Mouse (Mus musculus) limb, embryonic 14.5 days (tissue): ENCODE results near the gene S1pr4. TPM values are rescaled to one million over a fixed set of nuclear protein-coding genes. Genes with fewer than 3 reads are reported as not detected.

Source experiments
- ATAC-seq: fragments of 200-750 bp; cut with Nextera tagmentation; 2 replicates; pipeline ENCODE4 v1.8.0; 2017; ENCODE audit warnings: low read depth, moderate number of reproducible peaks, moderate TSS enrichment; ENCODE audit not compliant: low FRiP score
- DNase-seq: peaks from one replicate; pipeline ENCODE4 v3.0.0-alpha.2; 2015; ENCODE audit warnings: low spot score
- H3K27ac ChIP-seq: fragments of 300-500 bp; sonication (generic); replicated peaks from 2 replicates; pipeline ENCODE4 v1.5.1; 2014; ENCODE audit warnings: low read depth, mild to moderate bottlenecking, low read length, moderate library complexity, mixed read lengths
- H3K27me3 ChIP-seq: fragments of 300-500 bp; sonication (generic); 2 replicates; pipeline ENCODE4 v1.6.1; 2014; ENCODE audit warnings: low read length, mixed read lengths; ENCODE audit not compliant: control insufficient read depth, insufficient read depth
- H3K36me3 ChIP-seq: fragments of 300-500 bp; sonication (generic); 2 replicates; pipeline ENCODE4 v1.6.1; 2014; ENCODE audit warnings: mild to moderate bottlenecking, low read length, moderate library complexity, mixed read lengths; ENCODE audit not compliant: control insufficient read depth, insufficient read depth
- H3K4me1 ChIP-seq: fragments of 300-500 bp; sonication (generic); 2 replicates; pipeline ENCODE4 v1.6.1; 2014; ENCODE audit warnings: antibody characterized with exemption, low read length, mixed read lengths; ENCODE audit not compliant: control insufficient read depth, insufficient read depth
- H3K4me2 ChIP-seq: fragments of 300-500 bp; sonication (generic); replicated peaks from 2 replicates; pipeline ENCODE4 v1.6.1; 2014; ENCODE audit warnings: low read depth, mild to moderate bottlenecking, low read length, moderate library complexity; ENCODE audit not compliant: severe bottlenecking
- H3K4me3 ChIP-seq: fragments of 300-500 bp; sonication (generic); replicated peaks from 2 replicates; pipeline ENCODE4 v1.5.1; 2014; ENCODE audit warnings: low read length
- H3K9ac ChIP-seq: fragments of 300-500 bp; sonication (generic); 2 replicates; pipeline ENCODE4 v1.6.1; 2014; ENCODE audit warnings: mild to moderate bottlenecking, low read depth, low read length, moderate library complexity; ENCODE audit not compliant: severe bottlenecking
- H3K9me3 ChIP-seq: fragments of 300-500 bp; sonication (generic); 2 replicates; pipeline ENCODE4 v1.6.1; 2016; ENCODE audit warnings: low read length; ENCODE audit not compliant: control insufficient read depth
- POLR2A ChIP-seq: fragments of 200-500 bp; IDR thresholded peaks from 2 replicates; pipeline ENCODE4 v1.8.0; 2012; ENCODE audit warnings: inconsistent platforms, mild to moderate bottlenecking, moderate library complexity, borderline replicate concordance; ENCODE audit not compliant: insufficient read depth, insufficient read length; ENCODE audit errors: extremely low read depth
- WGBS: fragments of 180-500 bp; shearing (Covaris S2); extraction: QIAGEN DNeasy Blood & Tissue Kit; methylation state at CpG from one replicate; pipeline ENCODE4 v1.1.7; 2014; 5-methylcytosine and 5-hydroxymethylcytosine counted together
- polyA plus RNA-seq, 2 experiments: library from polyadenylated mRNA; depleted of rRNA in 1 of 2; stranded (reverse) in 1 of 2; unstranded in 1 of 2; fragments of >200 nt; fragmentation: Nextera tagmentation in 1 of 2; extraction: Ambion mirVana in 1 of 2; gene quantifications; 2 replicates each; pipeline versions ENCODE4 v1.2.1 to v1.2.3; 2012 to 2014

Gene S1pr4
- polyA plus RNA-seq, 2 experiments = 0.50 to 0.66 TPM

DNA sequence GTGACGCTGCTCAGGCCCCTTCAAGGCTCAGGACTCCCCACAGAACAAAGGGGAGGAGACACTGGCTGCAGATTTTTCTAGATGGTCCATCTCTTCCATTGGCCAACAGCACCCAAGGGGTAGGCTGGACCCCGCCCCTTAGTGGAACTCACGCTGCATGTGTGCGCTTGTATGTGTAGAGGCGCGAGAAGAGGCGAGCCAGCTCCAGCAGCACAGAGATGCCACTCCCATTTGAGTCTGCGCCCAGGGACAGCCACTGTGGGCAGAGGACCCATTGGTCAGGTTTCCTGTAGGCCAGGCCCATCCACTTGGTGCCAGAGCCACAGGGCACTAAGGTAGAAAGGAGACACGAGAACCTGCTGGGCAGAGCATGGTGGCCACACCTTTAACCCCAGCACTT is 8.9 kb downstream of the S1pr4 start:
- WGBS = 92% methylated on average over 9 of the region's 9 CpGs
- no peak for TF ChIP-seq POLR2A
- H3K27me3 ChIP-seq = no peaks in the 10 kb centered on the region
- H3K36me3 ChIP-seq = peaks cover 71% of the 10 kb centered on the region
- ATAC-seq (no peak), DNase-seq (no peak)
- H3K4me2 ChIP-seq = no peak overlapping the region
- peaks cover 12% of the 10 kb centered on the region for H3K4me1 ChIP-seq
- H3K9ac ChIP-seq = no peak overlapping the region
- H3K9me3 ChIP-seq = no peaks in the 10 kb centered on the region
- H3K4me3 ChIP-seq = no peak overlapping the region
- H3K27ac ChIP-seq = no peak overlapping the region

DNA sequence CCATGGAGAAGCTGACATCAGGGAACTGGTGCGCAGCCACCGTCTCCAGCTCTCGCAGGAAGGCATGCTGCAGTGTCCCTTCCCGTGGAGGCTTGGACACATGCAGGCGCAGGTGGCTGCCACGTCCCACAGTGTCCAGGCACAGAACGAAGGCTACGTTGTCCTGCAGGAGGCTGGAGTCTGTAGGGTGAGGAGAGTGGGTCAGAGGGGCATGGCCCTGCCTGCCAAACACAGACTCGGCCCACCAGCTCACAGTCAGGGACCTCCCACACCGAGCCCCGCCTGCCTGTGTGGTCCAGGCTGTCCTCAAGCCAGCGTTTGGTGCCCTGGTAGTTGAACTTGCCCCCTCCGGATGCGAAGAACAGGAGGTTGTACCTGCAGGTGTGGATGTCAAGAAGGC is 10.0 kb downstream of the S1pr4 start:
- 79% methylated on average over 14 of the region's 14 CpGs for WGBS
- Histone ChIP-seq H3K27ac (no peak overlapping the region), H3K4me1 (peaks cover 5% of the 10 kb centered on the region), H3K36me3 (peaks cover 71% of the 10 kb centered on the region), H3K9ac (no peak overlapping the region), H3K27me3 (no peaks in the 10 kb centered on the region), H3K4me2 (no peak overlapping the region), H3K4me3 (no peak overlapping the region), H3K9me3 (no peaks in the 10 kb centered on the region)
- ATAC-seq = no peak
- no peak for DNase-seq
- TF ChIP-seq POLR2A = no peak

DNA sequence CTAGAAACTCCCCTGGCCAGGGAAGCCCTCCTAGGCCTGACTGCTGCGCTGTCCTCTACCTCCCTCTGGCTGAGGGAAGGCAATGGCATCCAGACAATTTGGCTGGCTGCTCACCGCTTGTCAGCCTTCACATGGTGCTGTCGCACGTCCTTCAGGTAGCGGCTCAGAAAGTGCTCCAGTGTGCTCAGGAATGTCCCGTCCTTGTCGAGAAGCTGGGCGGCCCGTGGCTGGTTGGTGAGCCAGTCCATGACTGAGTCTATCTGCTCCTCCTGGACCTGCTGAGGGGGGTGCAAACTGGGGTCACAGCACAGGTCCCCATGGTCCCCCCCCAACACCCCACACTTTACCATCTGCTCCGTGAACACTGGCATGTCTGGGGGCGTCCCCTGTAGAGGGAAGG is 11.9 kb downstream of the S1pr4 start:
- WGBS = 93% methylated on average over 11 of the region's 11 CpGs
- H3K4me1 ChIP-seq = no peaks in the 10 kb centered on the region
- H3K36me3 ChIP-seq = peaks cover 68% of the 10 kb centered on the region
- DNase-seq (no peak), ATAC-seq (no peak)
- TF ChIP-seq POLR2A = no peak
- no peaks in the 10 kb centered on the region for H3K9me3 ChIP-seq
- no peak overlapping the region for H3K4me3 ChIP-seq
- no peak overlapping the region for H3K9ac ChIP-seq
- no peaks in the 10 kb centered on the region for H3K27me3 ChIP-seq
- no peak overlapping the region for H3K4me2 ChIP-seq
- H3K27ac ChIP-seq = no peak overlapping the region

DNA sequence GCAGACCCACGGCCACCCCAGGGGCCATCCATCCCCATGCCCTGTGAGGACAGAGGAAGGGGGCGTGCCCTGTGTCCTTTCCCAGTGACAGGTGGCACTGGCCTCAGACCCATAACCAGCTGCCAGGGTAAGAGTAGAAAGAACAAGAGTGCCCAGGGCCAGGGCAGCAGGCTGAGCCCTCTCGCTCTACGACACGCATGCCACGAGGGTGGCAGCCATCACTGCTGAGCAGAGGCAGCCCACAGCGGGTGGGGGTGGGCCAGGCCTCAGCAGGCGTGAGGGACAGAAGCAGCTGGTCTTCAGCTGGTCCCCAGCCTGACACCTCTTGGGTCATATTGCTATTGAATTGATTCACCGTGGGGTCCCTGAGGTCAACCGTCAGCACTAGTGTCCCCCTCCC is 13.4 kb downstream of the S1pr4 start:
- 88% methylated on average over 9 of the region's 10 CpGs for WGBS
- no peak for ATAC-seq
- Histone ChIP-seq H3K27ac (no peak overlapping the region), H3K27me3 (peaks cover 10% of the 10 kb centered on the region), H3K9me3 (no peaks in the 10 kb centered on the region), H3K9ac (no peak overlapping the region), H3K36me3 (peaks cover 52% of the 10 kb centered on the region), H3K4me1 (no peaks in the 10 kb centered on the region), H3K4me3 (no peak overlapping the region), H3K4me2 (no peak overlapping the region)
- no peak for TF ChIP-seq POLR2A
- no peak for DNase-seq

DNA sequence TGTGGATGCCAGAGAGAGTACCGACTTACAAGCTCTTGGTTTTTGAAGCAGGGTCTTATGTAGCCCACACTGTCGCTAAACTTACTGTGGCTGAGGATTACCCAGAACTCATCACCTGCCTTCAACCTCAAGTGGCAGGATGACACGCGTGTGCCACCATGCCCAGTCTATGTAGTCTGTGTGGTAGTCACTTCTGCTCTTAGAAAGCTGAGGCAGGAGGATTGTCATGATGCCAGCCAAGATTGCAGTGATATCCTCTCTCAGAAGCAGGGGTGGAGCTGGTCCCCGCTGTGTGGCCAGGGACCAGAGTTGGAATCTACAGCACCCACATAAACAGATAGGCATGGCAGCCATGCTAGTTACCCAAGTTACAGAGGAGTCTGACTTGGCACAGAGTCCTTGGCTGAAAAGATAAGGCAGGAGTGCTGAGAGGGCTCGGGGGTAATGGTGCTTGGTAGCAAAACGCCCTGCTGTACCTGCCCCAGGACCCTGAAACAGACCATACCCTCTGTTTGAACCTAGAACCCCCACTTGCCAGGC is 14.4 kb downstream of the S1pr4 start:
- DNase-seq = no peak
- no peak for TF ChIP-seq POLR2A

DNA sequence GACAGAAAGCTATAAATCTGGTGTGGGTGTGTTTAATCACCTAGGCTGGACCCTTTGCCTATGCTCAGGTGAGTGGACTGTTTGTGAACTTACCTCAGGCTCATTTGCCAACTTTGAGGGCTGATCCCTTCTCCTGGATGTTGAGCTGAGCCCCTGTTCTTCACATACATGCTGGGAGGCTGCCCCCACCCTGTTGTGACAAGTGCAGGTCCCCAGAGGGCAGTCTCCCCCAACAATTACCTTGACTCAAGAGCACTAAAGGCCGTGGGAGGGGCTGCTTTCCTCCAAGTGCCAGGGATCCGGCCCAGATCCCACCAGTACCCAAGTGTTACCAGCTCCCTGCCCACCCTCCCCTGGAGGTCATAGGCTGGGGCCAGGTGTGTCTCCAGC is 14.9 kb downstream of the S1pr4 start:
- Histone ChIP-seq H3K36me3 (peaks cover 37% of the 10 kb centered on the region), H3K9me3 (no peaks in the 10 kb centered on the region), H3K27me3 (peaks cover 20% of the 10 kb centered on the region), H3K27ac (no peak overlapping the region), H3K4me2 (no peak overlapping the region), H3K4me3 (no peak overlapping the region), H3K9ac (no peak overlapping the region), H3K4me1 (no peaks in the 10 kb centered on the region)
- ATAC-seq = no peak
- DNase-seq = no peak
- TF ChIP-seq POLR2A = no peak
- 41% methylated on average over 2 of the region's 2 CpGs for WGBS

More for the DNA sequence above, 14.4 kb downstream of the S1pr4 start:
- Histone ChIP-seq H3K27ac (no peak overlapping the region), H3K9me3 (no peaks in the 10 kb centered on the region), H3K9ac (no peak overlapping the region), H3K36me3 (peaks cover 42% of the 10 kb centered on the region), H3K4me3 (no peak overlapping the region), H3K4me1 (no peaks in the 10 kb centered on the region), H3K4me2 (no peak overlapping the region), H3K27me3 (peaks cover 20% of the 10 kb centered on the region)
- WGBS = 68% methylated on average over 7 of the region's 7 CpGs
- ATAC-seq = no peak
